Mouse (Mus musculus) testis, postnatal 14 days (tissue): Measurements from ENCODE around the gene Mydgf.

Experiments used
- DNase-seq: peaks from one replicate; pipeline ENCODE4 v3.0.0; 2021; ENCODE audit warnings: low spot score

Mydgf gene

GRCm38 (mm10) chr17:56183658-56184103 is at the start of gene Mydgf:
Gene Mydgf (minus strand): TSS chr17:56183920.
- DNase-seq = peak; percentile 92

- no peak for DNase-seq
Observed at GRCm38 (mm10) chr17:56233389-56233788, 49.7 kb upstream of the Mydgf start.

GRCm38 (mm10) chr17:56229943-56230342 is 46.2 kb upstream of the Mydgf start:
- DNase-seq = no peak

- no peak for DNase-seq
Observed at GRCm38 (mm10) chr17:56226566-56226965, 42.8 kb upstream of the Mydgf start.

- DNase-seq = no peak
Observed at GRCm38 (mm10) chr17:56224916-56225315, 41.2 kb upstream of the Mydgf start.

GRCm38 (mm10) chr17:56219805-56220204 is 36.1 kb upstream of the Mydgf start:
- DNase-seq = peak; percentile 65

GRCm38 (mm10) chr17:56219251-56219650 is 35.5 kb upstream of the Mydgf start:
- DNase-seq = no peak

GRCm38 (mm10) chr17:56218377-56219191 is 34.9 kb upstream of the Mydgf start, which contains the start of gene Dpp9:
Gene Dpp9 (minus strand): TSS chr17:56218905.
- peak; percentile 93 for DNase-seq

GRCm38 (mm10) chr17:56217670-56218069 is 34.0 kb upstream of the Mydgf start:
- no peak for DNase-seq

GRCm38 (mm10) chr17:56214229-56214628 is 30.5 kb upstream of the Mydgf start:
- no peak for DNase-seq

GRCm38 (mm10) chr17:56212676-56213075 is 29.0 kb upstream of the Mydgf start:
- no peak for DNase-seq

- no peak for DNase-seq
Observed at GRCm38 (mm10) chr17:56211090-56211489, 27.4 kb upstream of the Mydgf start.

GRCm38 (mm10) chr17:56208821-56209220 is 25.1 kb upstream of the Mydgf start:
- no peak for DNase-seq

GRCm38 (mm10) chr17:56207963-56208530 is 24.3 kb upstream of the Mydgf start:
- no peak for DNase-seq

- DNase-seq = no peak
Observed at GRCm38 (mm10) chr17:56206986-56207674, 23.4 kb upstream of the Mydgf start.

- no peak for DNase-seq
Observed at GRCm38 (mm10) chr17:56206276-56206884, 22.7 kb upstream of the Mydgf start.

- DNase-seq = no peak
Observed at GRCm38 (mm10) chr17:56203729-56204128, 20.0 kb upstream of the Mydgf start.

- no peak for DNase-seq
Observed at GRCm38 (mm10) chr17:56202476-56202875, 18.8 kb upstream of the Mydgf start.

- no peak for DNase-seq
Observed at GRCm38 (mm10) chr17:56201642-56202041, 17.9 kb upstream of the Mydgf start.

- DNase-seq = no peak
Observed at GRCm38 (mm10) chr17:56200586-56200985, 16.9 kb upstream of the Mydgf start.

GRCm38 (mm10) chr17:56196860-56197259 is 13.1 kb upstream of the Mydgf start:
- no peak for DNase-seq

- DNase-seq = no peak
Observed at GRCm38 (mm10) chr17:56194765-56195164, 11.0 kb upstream of the Mydgf start.
